Mouse (Mus musculus) myocyte (in vitro differentiated cells): Measurements from ENCODE around the gene Fam193b.

Source experiments
- CEBPB ChIP-seq: IDR thresholded peaks from 2 replicates; pipeline ENCODE4 v1.6.1; 2011; ENCODE audit warnings: mild to moderate bottlenecking, moderate library complexity; ENCODE audit not compliant: poor library complexity, insufficient read depth, severe bottlenecking
- E2F4 ChIP-seq: IDR thresholded peaks from one replicate; pipeline ENCODE4 v1.6.1; 2011; ENCODE audit warnings: mild to moderate bottlenecking, control low read depth, moderate library complexity; ENCODE audit not compliant: insufficient read depth
- MAX ChIP-seq: IDR thresholded peaks from one replicate; pipeline ENCODE4 v1.6.1; 2011; ENCODE audit warnings: low read depth, mild to moderate bottlenecking, control low read depth
- MYOD1 ChIP-seq, 3 experiments: IDR thresholded peaks; one replicate each; pipeline ENCODE4 v1.6.1; 2011; ENCODE audit warnings: control low read depth in 2 of 3, low read depth in 2 of 3, mild to moderate bottlenecking in 2 of 3, moderate library complexity in 1 of 3; ENCODE audit not compliant: insufficient read length in 2 of 3, control insufficient read depth in 1 of 3
- POLR2A ChIP-seq: IDR thresholded peaks from one replicate; pipeline ENCODE4 v1.6.1; 2011; ENCODE audit warnings: low read depth, mild to moderate bottlenecking, control low read depth, moderate library complexity; ENCODE audit not compliant: insufficient read length
- POLR2AphosphoS2 ChIP-seq: IDR thresholded peaks from one replicate; pipeline ENCODE4 v1.6.1; 2011; ENCODE audit warnings: low read depth, control low read depth; ENCODE audit not compliant: insufficient read length
- USF1 ChIP-seq: IDR thresholded peaks from one replicate; pipeline ENCODE4 v1.6.1; 2011; ENCODE audit warnings: low read depth, mild to moderate bottlenecking, control low read depth, moderate library complexity

DNA sequence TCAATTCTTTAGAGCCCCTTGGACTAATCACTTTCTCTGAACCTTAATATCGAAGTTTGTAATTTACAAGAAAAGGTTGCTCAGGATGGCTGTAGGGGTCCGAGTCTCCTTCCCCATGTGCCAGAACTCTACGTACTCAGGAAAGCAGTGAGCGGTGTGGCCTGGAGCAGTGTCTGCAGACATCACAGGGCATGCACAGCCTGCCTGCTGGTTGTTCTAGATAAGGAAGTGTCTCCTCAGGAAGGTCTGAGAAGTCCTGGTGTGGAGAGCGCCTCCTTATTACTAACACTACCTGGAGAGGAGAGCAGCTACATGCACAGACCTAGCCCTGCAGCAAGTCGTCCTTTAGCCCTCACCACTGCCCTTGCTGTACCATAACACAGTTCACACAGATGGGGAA is 26.1 kb downstream of the Fam193b start:
- no peak for TF ChIP-seq POLR2A
- TF ChIP-seq CEBPB, result no peak
- no peak for TF ChIP-seq MAX
- no peak for TF ChIP-seq MYOD1 (IDR thresholded peaks at IDR 0.05; ENCODE audit: control insufficient read depth in 1 of 3, insufficient read length in 2 of 3, low read depth in 2 of 3)
- no peak for TF ChIP-seq USF1
- no peak for TF ChIP-seq E2F4
- TF ChIP-seq POLR2AphosphoS2, result no peak
